8 mouse cellular contexts compared by ENCODE assay signal in the genomic region with DNA sequence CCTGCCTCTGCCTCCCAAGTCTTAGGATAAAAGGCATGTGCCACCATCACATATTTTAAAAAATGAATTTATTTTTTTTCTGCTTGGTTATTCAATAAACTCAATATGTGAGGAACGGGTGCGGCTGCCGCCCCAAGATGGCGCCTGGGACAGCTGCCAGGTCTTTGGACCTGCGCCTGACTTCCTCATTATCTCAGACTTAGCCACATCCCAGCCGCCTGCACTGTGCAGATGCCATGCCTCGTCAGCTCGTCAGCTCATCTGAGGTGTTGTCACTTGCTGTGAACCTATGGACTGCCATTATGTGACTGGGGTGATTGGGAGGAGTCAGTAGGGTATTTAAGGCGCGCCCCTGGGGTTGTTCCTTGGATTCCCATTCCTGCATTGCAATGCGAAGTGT.
DNase-seq lines count a peak whose midpoint lies in the region; ATAC-seq and TF ChIP-seq lines count a peak whose summit lies in the region.
"Not testable (repeated sequence)": the region's sequence is repeated elsewhere in the genome, so short reads cannot be mapped to it uniquely, and the experiment has no call there.

No protein-coding gene starts in this region.

- not testable (repeated sequence) for H3K27ac ChIP-seq in forebrain, embryonic 15.5 days (replicated peaks); hindbrain, postnatal 0 days

- not testable (repeated sequence) for H3K9me3 ChIP-seq in forebrain, embryonic 15.5 days; hindbrain, postnatal 0 days (ENCODE audit: low read length)

- H3K36me3 ChIP-seq in forebrain, embryonic 15.5 days; hindbrain, postnatal 0 days (ENCODE audit: insufficient read depth, low read length): not testable (repeated sequence)

- TF ChIP-seq CTCF in hindbrain, postnatal 0 days (IDR thresholded peaks at IDR 0.05; ENCODE audit: low read depth) = not testable (repeated sequence)

- not testable (repeated sequence) for H3K4me1 ChIP-seq in forebrain, embryonic 15.5 days; hindbrain, postnatal 0 days (ENCODE audit: insufficient read depth, low read length)

- ATAC-seq in forebrain, embryonic 15.5 days (replicated peaks) = peak; percentile 74
- ATAC-seq in hindbrain, postnatal 0 days = not testable (repeated sequence)

- H3K9ac ChIP-seq in forebrain, embryonic 15.5 days (replicated peaks); hindbrain, postnatal 0 days (replicated peaks; ENCODE audit: low read length): not testable (repeated sequence)

- DNase-seq in ES-CJ7 (ENCODE audit: low read depth, low spot score) = peak; percentile 44
- peak; percentile 39 for DNase-seq in R1 (ENCODE audit: low read depth, low spot score)
- peak; percentile 4 for DNase-seq in cerebellum, adult 11 months
- peak; percentile 5 for DNase-seq in cerebellum, adult 9-10 months
- peak; percentile 58 to 73 for DNase-seq in cerebellum, postnatal 25 days
- peak; percentile 2 for DNase-seq in hindbrain, postnatal 0 days (ENCODE audit: low spot score)
- peak; percentile 6 for DNase-seq in right cerebral cortex, postnatal 4 days

- H3K4me3 ChIP-seq in forebrain, embryonic 15.5 days; hindbrain, postnatal 0 days (ENCODE audit: low read length): not testable (repeated sequence)

- H3K4me2 ChIP-seq in forebrain, embryonic 15.5 days (replicated peaks); hindbrain, postnatal 0 days (ENCODE audit: low read depth, low read length): not testable (repeated sequence)

- 74% methylated on average over 11 of the region's 11 CpGs for WGBS in forebrain, embryonic 15.5 days
- 80% methylated on average over 11 of the region's 11 CpGs for WGBS in hindbrain, postnatal 0 days

- H3K27me3 ChIP-seq in forebrain, embryonic 15.5 days; hindbrain, postnatal 0 days (ENCODE audit: insufficient read depth, low read length): not testable (repeated sequence)

Comparison
In these comparisons a context has a peak if more than half of its experiments do, and no peak if none do; other contexts are left out.
1. DNase-seq: peak in every context shown above with its lines; median percentile 66 in cerebellum, postnatal 25 days; 44 in ES-CJ7; 39 in R1; 6 in right cerebral cortex, postnatal 4 days; 5 in cerebellum, adult 9-10 months; 4 in cerebellum, adult 11 months; 2 in hindbrain, postnatal 0 days.